Mouse (Mus musculus) neural tube, embryonic 11.5 days (tissue): Measurements from ENCODE around the gene Med18. TPM values are rescaled to one million over a fixed set of nuclear protein-coding genes. Genes with fewer than 3 reads are reported as not detected.

ENCODE experiments used
- ATAC-seq: fragments of 200-750 bp; cut with Nextera tagmentation; 2 replicates; pipeline ENCODE4 v1.8.0; 2017; ENCODE audit warnings: moderate number of reproducible peaks, mild to moderate bottlenecking, moderate TSS enrichment, moderate library complexity; ENCODE audit not compliant: insufficient read depth, low FRiP score, low TSS enrichment
- DNase-seq: peaks from one replicate; pipeline ENCODE4 v3.0.0-alpha.2; 2015; ENCODE audit warnings: low spot score
- H3K27ac ChIP-seq: fragments of 300-500 bp; sonication (generic); 2 replicates; pipeline ENCODE4 v1.5.1; 2014; ENCODE audit warnings: low read depth, mild to moderate bottlenecking, low read length
- H3K27me3 ChIP-seq: fragments of 300-500 bp; sonication (generic); 2 replicates; pipeline ENCODE4 v1.6.1; 2014; ENCODE audit warnings: mild to moderate bottlenecking, low read length, mixed read lengths; ENCODE audit not compliant: control insufficient read depth, insufficient read depth
- H3K36me3 ChIP-seq: fragments of 300-500 bp; sonication (generic); 2 replicates; pipeline ENCODE4 v1.6.1; 2014; ENCODE audit warnings: mild to moderate bottlenecking, low read length, moderate library complexity, mixed read lengths; ENCODE audit not compliant: control insufficient read depth, insufficient read depth
- H3K4me1 ChIP-seq: fragments of 300-500 bp; sonication (generic); 2 replicates; pipeline ENCODE4 v1.6.1; 2014; ENCODE audit warnings: low read length, mixed read lengths; ENCODE audit not compliant: control insufficient read depth, insufficient read depth
- H3K4me2 ChIP-seq: fragments of 300-500 bp; sonication (generic); 2 replicates; pipeline ENCODE4 v1.6.1; 2014; ENCODE audit warnings: low read depth, mild to moderate bottlenecking, moderate library complexity
- H3K4me3 ChIP-seq: fragments of 300-500 bp; sonication (generic); 2 replicates; pipeline ENCODE4 v1.5.1; 2014; ENCODE audit warnings: low read depth, low read length
- H3K9ac ChIP-seq: fragments of 300-500 bp; sonication (generic); 2 replicates; pipeline ENCODE4 v1.6.1; 2014; ENCODE audit warnings: mild to moderate bottlenecking, low read length
- H3K9me3 ChIP-seq: fragments of 300-500 bp; sonication (generic); 2 replicates; pipeline ENCODE4 v1.6.1; 2016; ENCODE audit warnings: low read length; ENCODE audit not compliant: control insufficient read depth
- WGBS: fragments of 180-500 bp; shearing (Covaris S2); extraction: QIAGEN DNeasy Blood & Tissue Kit; methylation state at CpG from one replicate; pipeline ENCODE4 v1.1.7; 2014; 5-methylcytosine and 5-hydroxymethylcytosine counted together
- polyA plus RNA-seq: library from polyadenylated mRNA; unstranded; fragments of >200 nt; fragmentation: Nextera tagmentation; extraction: Ambion mirVana; gene quantifications from 2 replicates; pipeline ENCODE4 v1.2.1, GENCODE M21; 2014

Med18 gene
- polyA plus RNA-seq, 1 experiment from 2014 or later: 15.7 TPM

- Histone ChIP-seq H3K4me1 (no peaks in the 10 kb centered on the region), H3K4me2 (no peak overlapping the region), H3K4me3 (no peak overlapping the region), H3K9ac (no peak overlapping the region), H3K36me3 (no peaks in the 10 kb centered on the region; the same call in 1 of the 2 replicates), H3K27me3 (no peaks in the 10 kb centered on the region), H3K9me3 (no peaks in the 10 kb centered on the region), H3K27ac (no peak overlapping the region)
- ATAC-seq (no peak), DNase-seq (no peak)
- 86% methylated on average over 11 of the region's 11 CpGs for WGBS
These were observed 39.6 kb upstream of the Med18 start for GRCm38 (mm10) chr4:132503344-132503743.

DNA sequence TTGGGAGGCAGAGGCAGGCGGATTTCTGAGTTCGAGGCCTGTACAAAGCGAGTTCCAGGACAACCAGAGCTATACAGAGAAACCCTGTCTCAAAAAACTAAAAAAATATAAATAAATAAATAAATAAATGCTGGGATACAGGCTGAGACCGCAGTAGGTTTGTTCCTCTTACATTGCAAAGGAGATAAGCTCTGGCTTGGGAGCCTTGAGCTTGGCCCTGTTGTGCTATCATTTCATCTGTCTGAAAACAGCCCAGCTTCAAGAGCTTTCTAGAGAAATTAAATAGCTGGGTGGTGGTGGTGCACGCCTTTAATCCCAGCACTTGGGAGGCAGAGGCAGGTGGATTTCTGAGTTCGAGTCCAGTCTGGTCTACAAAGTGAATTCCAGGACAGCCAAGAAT, 37.9 kb upstream of the Med18 start:
- no peaks in the 10 kb centered on the region for H3K4me1 ChIP-seq
- WGBS: 97% methylated on average over 6 of the region's 6 CpGs
- no peak for ATAC-seq
- no peaks in the 10 kb centered on the region for H3K27me3 ChIP-seq
- no peaks in the 10 kb centered on the region; the same call in none of the 2 replicates for H3K36me3 ChIP-seq
- H3K27ac ChIP-seq: no peak overlapping the region
- DNase-seq: no peak
- H3K4me3 ChIP-seq: no peak overlapping the region
- no peak overlapping the region for H3K9ac ChIP-seq
- no peak overlapping the region for H3K4me2 ChIP-seq
- H3K9me3 ChIP-seq: no peaks in the 10 kb centered on the region

DNA sequence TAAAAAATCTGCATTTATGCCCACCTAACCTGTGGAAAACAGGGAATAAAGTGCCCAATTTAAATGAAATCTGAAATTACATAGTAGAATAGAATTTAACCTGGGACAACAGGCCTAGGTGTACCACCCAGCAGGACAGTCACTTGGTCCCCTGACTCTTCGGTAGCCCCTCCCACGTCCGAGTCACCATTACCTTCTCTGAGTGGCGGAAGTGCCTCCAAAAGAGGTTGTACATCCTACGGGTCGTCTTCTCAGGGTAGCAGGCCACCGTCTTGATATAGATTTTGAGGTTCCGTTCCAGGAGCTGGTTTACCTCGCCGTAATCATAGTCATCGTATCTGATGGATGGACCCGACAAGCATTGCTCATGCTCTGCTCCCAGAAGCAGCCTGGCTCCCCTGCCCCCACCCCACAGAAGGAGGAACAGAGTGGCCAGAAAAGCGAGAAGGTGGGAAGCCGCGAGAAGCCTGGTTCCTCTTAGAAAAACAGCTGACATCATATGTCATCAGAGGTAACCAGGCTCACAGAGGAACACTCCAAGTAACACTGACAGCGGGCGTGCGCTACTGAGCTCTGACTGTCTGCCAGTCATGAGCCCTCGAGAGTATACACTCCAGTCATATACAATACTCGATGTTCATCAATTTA, 30.7 kb upstream of the Med18 start:
- Histone ChIP-seq H3K9me3 (no peaks in the 10 kb centered on the region), H3K36me3 (no peaks in the 10 kb centered on the region; the same call in none of the 2 replicates), H3K9ac (no peak overlapping the region), H3K27ac (no peak overlapping the region), H3K4me2 (no peak overlapping the region), H3K27me3 (no peaks in the 10 kb centered on the region), H3K4me3 (no peak overlapping the region), H3K4me1 (no peaks in the 10 kb centered on the region)
- ATAC-seq (no peak), DNase-seq (no peak)
- WGBS: 88% methylated on average over 20 of the region's 20 CpGs

GRCm38 (mm10) chr4:132492178-132493060, 28.7 kb upstream of the Med18 start:
- Histone ChIP-seq H3K9ac (no peak overlapping the region), H3K27me3 (no peaks in the 10 kb centered on the region), H3K4me2 (no peak overlapping the region), H3K4me3 (no peak overlapping the region), H3K36me3 (no peaks in the 10 kb centered on the region; the same call in 1 of the 2 replicates), H3K4me1 (no peaks in the 10 kb centered on the region), H3K27ac (no peak overlapping the region), H3K9me3 (no peaks in the 10 kb centered on the region)
- 82% methylated on average over 10 of the region's 10 CpGs for WGBS
- no peak for ATAC-seq
- no peak for DNase-seq

DNA sequence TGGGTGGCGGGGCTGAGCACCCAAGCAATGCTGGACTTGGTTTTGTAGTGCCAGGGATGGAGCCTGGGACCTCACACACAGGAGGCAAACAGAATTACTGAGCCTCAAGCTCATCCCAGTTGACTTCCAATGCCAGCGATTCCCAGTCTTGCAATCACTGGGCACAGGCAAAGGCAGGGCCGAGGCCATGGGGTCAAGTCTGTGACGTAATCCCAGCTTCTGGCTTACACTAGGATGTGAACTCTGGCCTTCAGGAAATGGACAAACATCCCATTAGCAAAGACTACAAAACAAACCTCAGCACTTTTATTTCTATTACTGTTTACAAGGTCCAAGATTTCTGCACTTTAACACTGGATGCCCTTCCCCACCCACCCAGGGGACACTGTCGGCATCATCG, 28.0 kb upstream of the Med18 start:
- Histone ChIP-seq H3K4me1 (no peaks in the 10 kb centered on the region), H3K4me2 (no peak overlapping the region), H3K9ac (no peak overlapping the region), H3K9me3 (no peaks in the 10 kb centered on the region), H3K27ac (no peak overlapping the region), H3K27me3 (no peaks in the 10 kb centered on the region), H3K36me3 (no peaks in the 10 kb centered on the region; the same call in 1 of the 2 replicates), H3K4me3 (no peak overlapping the region)
- ATAC-seq: no peak
- 80% methylated on average over 6 of the region's 6 CpGs for WGBS
- DNase-seq: no peak

DNA sequence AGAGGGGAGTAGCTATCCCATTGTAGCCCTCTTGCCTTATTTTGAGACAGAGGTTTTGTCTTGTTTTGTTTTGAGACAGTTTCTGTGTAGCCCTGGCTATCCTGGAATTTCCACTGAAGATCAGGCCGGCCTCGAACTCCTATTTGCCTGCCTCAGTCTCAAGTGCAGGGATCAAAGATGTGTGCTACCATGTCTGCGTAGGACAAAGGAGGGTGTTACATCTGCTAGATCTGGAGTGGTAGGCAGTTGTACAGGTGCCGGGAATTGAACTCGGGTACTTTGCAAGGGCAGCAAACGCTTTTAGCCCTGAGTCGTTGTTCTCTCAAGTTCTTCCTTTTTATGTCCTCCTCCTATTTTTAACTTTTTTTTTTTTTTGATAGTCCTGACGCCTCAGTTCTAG, 27.3 kb upstream of the Med18 start:
- Histone ChIP-seq H3K4me3 (no peak overlapping the region), H3K9ac (no peak overlapping the region), H3K4me2 (no peak overlapping the region), H3K4me1 (no peaks in the 10 kb centered on the region), H3K27me3 (no peaks in the 10 kb centered on the region), H3K9me3 (no peaks in the 10 kb centered on the region), H3K36me3 (no peaks in the 10 kb centered on the region; the same call in 1 of the 2 replicates), H3K27ac (no peak overlapping the region)
- no peak for ATAC-seq
- no peak for DNase-seq
- WGBS: 91% methylated on average over 8 of the region's 8 CpGs

- Histone ChIP-seq H3K27me3 (no peaks in the 10 kb centered on the region), H3K9me3 (no peaks in the 10 kb centered on the region), H3K36me3 (no peaks in the 10 kb centered on the region; the same call in 1 of the 2 replicates), H3K9ac (no peak overlapping the region), H3K4me3 (no peak overlapping the region), H3K4me2 (no peak overlapping the region), H3K4me1 (no peaks in the 10 kb centered on the region), H3K27ac (no peak overlapping the region)
- WGBS: 92% methylated on average over 15 of the region's 15 CpGs
- no peak for ATAC-seq
- DNase-seq: no peak
These were observed 26.7 kb upstream of the Med18 start for GRCm38 (mm10) chr4:132490273-132491010.

DNA sequence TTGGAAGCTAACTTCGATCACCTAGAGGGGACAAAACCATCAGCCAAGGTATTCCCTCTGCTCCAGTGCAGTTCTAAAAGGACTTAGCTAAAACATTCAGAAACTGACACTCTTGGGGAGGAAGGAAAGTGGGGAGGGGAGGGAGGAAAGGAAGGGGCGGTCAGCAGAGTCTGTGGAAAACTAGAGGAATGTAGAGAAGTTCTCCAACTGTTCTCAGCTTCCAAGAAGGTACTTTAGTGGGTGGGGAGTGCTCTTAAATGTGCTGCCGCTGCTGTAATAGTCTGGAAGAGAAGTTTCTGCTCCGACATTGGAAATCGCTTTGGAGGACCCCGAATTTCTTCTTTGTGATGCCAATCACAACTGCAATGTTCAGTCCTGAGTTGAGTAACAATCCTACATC, 25.3 kb upstream of the Med18 start:
- no peak overlapping the region for H3K27ac ChIP-seq
- no peak overlapping the region for H3K4me2 ChIP-seq
- no peak overlapping the region for H3K4me3 ChIP-seq
- H3K9me3 ChIP-seq: no peaks in the 10 kb centered on the region
- no peaks in the 10 kb centered on the region for H3K27me3 ChIP-seq
- ATAC-seq: no peak
- WGBS: 75% methylated on average over 6 of the region's 6 CpGs
- DNase-seq: no peak
- no peaks in the 10 kb centered on the region for H3K4me1 ChIP-seq
- no peak overlapping the region for H3K9ac ChIP-seq
- H3K36me3 ChIP-seq: no peaks in the 10 kb centered on the region; the same call in 1 of the 2 replicates
